Mouse (Mus musculus) thymus, postnatal 0 days (tissue): ENCODE results near the gene Zfp365. TPM values are rescaled to one million over a fixed set of nuclear protein-coding genes. Genes with fewer than 3 reads are reported as not detected.
A peak's percentile ranks its signal among the peaks of the same experiment; 100 is the strongest.

ENCODE experiments used
- DNase-seq: peaks from one replicate; pipeline ENCODE4 v3.0.0-alpha.2; 2015; ENCODE audit warnings: low spot score
- polyA plus RNA-seq: library from polyadenylated mRNA; unstranded; fragments of >200 nt; fragmentation: Nextera tagmentation; extraction: Ambion mirVana; gene quantifications from 2 replicates; pipeline ENCODE4 v1.2.1, GENCODE M21; 2015

Zfp365 gene
- polyA plus RNA-seq, 1 experiment from 2014 or later, result 1.0 TPM

DNA sequence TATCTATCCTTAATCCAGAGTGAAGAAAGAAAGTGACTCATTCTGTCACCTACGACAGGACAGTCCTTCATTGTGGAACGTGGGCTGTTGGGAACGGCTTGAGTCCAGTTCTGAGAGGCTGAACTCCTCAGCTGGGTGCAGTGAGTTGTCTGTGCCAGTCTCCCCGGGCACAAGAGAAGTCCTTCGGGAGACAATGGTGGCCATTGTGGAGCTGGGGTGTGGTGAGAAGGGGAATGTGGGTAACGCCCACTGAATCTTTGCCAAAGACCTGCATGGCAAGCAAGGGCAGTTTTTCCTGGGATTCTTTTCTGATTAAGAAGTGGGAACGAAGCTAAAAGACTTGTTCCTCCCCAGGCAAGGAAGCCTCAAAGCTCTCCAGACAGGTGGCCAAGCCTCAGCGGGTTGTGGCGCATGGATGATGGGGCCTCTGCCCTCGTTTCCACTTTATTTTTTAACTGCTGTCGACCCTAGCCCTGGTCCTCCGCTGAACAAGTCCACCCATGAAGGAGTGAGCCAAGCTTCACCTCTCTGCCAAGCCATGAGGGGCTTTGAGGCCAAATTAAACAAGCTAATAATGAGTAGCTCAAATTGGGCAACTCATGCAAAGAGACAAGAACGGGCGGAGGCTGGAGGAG, 66.3 kb downstream of the Zfp365 start:
- no peak for DNase-seq

DNA sequence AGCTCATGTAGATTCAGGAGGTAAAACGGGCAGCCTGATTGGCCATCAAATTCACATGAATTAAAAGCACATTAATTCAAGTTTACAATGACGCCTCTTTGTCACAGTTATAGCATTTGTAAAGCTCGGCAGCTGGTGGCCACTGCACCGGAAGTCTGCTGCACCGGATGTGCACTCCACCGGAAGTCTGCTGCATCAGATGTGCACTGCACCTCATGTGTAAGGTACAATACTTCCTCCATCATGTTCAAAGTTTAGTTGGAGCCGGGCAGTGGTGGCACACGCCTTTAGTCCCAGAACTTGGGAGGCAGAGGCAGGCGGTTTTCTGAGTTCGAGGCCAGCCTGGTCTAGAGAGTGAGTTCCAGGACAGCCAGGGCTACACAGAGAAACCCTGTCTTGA, 70.9 kb downstream of the Zfp365 start:
- DNase-seq, result peak; percentile 17

DNA sequence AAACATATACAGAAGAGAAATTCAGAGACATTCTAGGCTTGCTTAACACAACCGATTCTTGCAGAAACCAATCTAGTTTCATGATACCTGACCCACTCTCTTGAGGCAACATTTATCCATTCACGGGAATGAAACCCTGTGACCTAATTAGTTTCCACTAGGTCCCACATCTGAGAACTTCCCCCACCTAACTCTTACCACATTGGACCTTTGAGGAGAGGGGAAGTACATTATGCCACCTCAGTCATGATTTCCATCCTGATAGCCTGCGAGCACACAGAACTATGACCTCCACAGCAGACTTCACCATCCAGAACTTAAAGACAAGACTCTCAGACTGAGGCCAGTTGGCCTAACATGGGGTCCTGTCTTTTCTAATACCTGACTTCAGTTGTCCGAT, 71.7 kb downstream of the Zfp365 start:
- DNase-seq, result no peak

DNA sequence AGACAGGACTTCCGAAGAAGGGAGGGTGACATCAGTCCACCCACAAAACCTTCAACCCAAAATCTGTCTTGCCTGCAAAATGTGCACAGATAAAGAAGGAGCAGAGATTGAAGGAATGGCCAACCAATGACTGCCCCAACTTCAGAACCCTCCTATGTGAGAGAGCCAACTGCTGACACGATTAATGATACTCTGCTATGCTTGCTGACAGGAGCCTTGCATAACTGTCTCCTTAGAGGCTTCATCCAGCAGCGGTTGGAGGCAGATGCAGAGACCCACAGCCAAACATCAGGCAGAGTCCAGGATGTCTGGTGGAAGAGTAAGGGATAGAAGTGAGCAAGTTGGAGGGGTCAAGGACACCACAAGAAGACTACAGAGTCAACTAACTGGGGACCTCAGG, 73.3 kb downstream of the Zfp365 start:
- DNase-seq, result no peak

DNA sequence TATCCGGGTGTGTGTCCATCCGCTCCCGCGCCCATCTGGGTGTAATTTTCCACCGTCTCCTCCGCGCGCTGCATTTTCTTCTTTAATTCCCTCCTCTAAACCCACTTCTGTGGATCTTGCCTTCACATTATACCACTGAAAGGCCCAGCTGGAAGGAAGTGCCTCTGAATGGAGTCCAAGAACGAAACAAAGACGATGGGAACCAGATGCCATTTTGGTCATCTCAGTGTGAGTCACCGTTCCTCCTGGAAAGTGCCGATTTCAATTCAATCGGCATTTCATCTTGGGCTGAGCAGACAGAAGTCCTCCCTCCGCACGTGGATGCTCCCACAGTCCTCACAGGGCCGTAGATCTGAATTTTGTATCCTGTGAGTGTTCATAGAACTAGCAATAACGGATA, 76.0 kb downstream of the Zfp365 start:
- DNase-seq, result no peak

Other genes starting within 250 kb of the Zfp365 start
- gene Rtkn2, start 66.9 kb upstream of the Zfp365 start, polyA plus RNA-seq, result 13.6 and 16.0 TPM in 2 replicates